Mouse (Mus musculus): ENCODE results near the gene Tmtc1.
A peak's percentile ranks its signal among the peaks of the same experiment; 100 is the strongest.

The Tmtc1 gene

DNA sequence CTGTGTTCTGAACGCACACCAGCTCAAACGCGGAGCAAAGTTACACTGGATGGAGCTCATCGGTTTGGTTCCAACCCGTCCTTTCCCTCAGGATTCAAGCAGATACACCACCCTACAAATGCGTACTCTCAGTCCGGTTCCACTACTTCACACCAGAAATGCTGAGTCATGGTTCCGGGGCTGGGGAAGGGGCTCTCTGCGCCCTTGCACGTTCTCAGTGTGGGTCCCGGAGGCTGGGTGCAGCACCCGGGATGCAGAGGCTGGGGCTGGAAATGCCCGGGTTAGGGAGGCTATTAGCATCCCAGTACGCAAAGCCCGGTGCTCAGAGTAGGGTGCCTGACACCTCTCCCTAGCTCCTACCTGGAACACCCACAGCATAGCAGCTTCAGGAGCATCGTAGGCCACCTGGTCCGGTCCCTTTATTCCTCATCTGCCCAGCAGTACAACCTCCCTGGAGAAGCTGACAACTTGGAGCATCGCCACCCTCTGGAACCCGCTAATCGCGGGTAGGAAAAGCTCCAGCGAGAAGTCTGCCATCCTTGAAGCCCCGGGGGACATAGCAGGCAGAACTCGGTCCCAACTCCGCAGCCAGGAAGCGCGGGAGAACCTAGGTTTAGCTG lies 1.4 kb downstream of the Tmtc1 start:
- H3K9me3 ChIP-seq (ENCODE audit: low read length) = no peaks in the 10 kb centered on the region
- peaks cover 38% of the 10 kb centered on the region for H3K4me1 ChIP-seq (replicated peaks; ENCODE audit: low read depth, low read length)
- H3K4me3 ChIP-seq (replicated peaks; ENCODE audit: low read length) = peak overlapping the region; percentile 90
- no peak for TF ChIP-seq CTCF (conservative IDR thresholded peaks at IDR 0.05; ENCODE audit: low read length)
- no peak for TF ChIP-seq POU5F1 (IDR thresholded peaks at IDR 0.05; ENCODE audit: borderline replicate concordance, low read length)
- no peak for TF ChIP-seq NANOG (IDR thresholded peaks at IDR 0.05; ENCODE audit: borderline replicate concordance, low read length)
- H3K36me3 ChIP-seq (ENCODE audit: insufficient read depth, low read length) = no peaks in the 10 kb centered on the region
- H3K27me3 ChIP-seq (ENCODE audit: insufficient read depth, low read length) = peaks cover 55% of the 10 kb centered on the region

DNA sequence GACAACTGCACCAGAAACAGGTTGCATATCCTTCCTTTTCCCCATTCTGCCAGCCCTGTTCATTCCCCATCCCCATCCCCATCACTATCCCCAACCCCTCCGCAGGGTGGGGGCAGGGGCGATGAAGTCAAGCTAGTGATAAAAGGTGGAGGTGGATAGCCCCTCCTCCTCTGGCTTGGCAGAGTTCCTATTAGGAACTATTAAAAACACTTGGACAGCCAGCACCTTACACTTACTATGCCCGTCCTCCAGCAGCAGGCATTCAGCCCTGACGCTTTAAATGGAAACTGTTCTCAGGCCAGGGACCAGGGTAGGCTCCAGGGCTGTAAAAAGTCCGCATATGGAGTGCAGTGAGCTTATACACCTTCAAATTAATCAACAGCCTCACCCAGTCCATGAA lies 2.3 kb downstream of the Tmtc1 start:
- peak overlapping the region; percentile 90; the same call in 1 of the 2 replicates for H3K4me3 ChIP-seq (replicated peaks; ENCODE audit: low read length)
- peaks cover 38% of the 10 kb centered on the region for H3K4me1 ChIP-seq (replicated peaks; ENCODE audit: low read depth, low read length)
- H3K27me3 ChIP-seq (ENCODE audit: insufficient read depth, low read length) = peaks cover 52% of the 10 kb centered on the region
- H3K9me3 ChIP-seq (ENCODE audit: low read length) = no peaks in the 10 kb centered on the region
- H3K36me3 ChIP-seq (ENCODE audit: insufficient read depth, low read length) = no peaks in the 10 kb centered on the region
- TF ChIP-seq CTCF (conservative IDR thresholded peaks at IDR 0.05; ENCODE audit: low read length) = no peak
- TF ChIP-seq POU5F1 (IDR thresholded peaks at IDR 0.05; ENCODE audit: borderline replicate concordance, low read length) = no peak
- no peak for TF ChIP-seq NANOG (IDR thresholded peaks at IDR 0.05; ENCODE audit: borderline replicate concordance, low read length)

DNA sequence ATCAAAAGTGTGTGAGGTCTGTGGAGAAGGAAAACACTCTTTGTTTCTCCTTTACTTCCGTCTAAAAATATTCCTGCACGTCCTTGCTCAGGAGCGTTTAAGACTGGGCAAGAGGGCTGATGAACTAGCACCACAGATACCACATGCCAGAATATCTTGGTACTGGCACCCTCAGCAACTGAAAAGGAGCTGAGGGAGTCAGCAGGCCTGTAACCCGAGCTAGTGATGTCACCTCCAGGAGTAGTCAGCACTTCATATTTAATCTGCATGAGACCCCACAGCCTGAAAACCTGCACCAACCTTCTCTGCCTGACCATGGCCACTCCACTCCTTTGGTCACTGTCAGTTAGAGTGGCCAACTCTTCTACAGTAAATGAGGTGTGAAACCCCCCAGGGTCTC lies 5.1 kb downstream of the Tmtc1 start:
- peaks cover 34% of the 10 kb centered on the region for H3K4me1 ChIP-seq (replicated peaks; ENCODE audit: low read depth, low read length)
- H3K4me3 ChIP-seq (replicated peaks; ENCODE audit: low read length) = no peak overlapping the region
- H3K27me3 ChIP-seq (ENCODE audit: insufficient read depth, low read length) = peaks cover 25% of the 10 kb centered on the region
- no peak for TF ChIP-seq POU5F1 (IDR thresholded peaks at IDR 0.05; ENCODE audit: borderline replicate concordance, low read length)
- TF ChIP-seq CTCF (conservative IDR thresholded peaks at IDR 0.05; ENCODE audit: low read length) = no peak
- TF ChIP-seq NANOG (IDR thresholded peaks at IDR 0.05; ENCODE audit: borderline replicate concordance, low read length) = no peak
- H3K36me3 ChIP-seq (ENCODE audit: insufficient read depth, low read length) = no peaks in the 10 kb centered on the region
- no peaks in the 10 kb centered on the region for H3K9me3 ChIP-seq (ENCODE audit: low read length)

DNA sequence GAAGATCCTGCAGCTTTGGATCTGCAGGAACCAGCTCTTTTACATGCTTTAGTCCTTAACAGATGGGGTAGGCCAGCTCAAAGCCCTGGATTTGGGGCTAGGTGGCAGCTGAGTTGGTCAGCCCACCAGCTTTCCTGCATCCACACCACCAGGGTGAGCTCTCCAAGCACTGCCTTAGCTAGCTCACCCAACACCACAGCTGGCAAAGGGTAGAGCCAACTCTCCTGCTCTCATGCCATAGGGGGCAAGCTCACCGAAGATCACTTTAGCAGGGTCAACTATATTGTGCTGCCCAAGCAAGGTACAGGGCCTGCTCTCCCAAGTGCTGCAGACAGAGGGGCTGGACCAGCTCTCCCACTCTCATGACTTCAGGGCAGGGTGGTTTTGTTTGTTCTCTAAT lies 6.6 kb downstream of the Tmtc1 start:
- peaks cover 22% of the 10 kb centered on the region for H3K4me1 ChIP-seq (replicated peaks; ENCODE audit: low read depth, low read length)
- H3K27me3 ChIP-seq (ENCODE audit: insufficient read depth, low read length) = peaks cover 11% of the 10 kb centered on the region
- no peak overlapping the region for H3K4me3 ChIP-seq (replicated peaks; ENCODE audit: low read length)
- no peak for TF ChIP-seq CTCF (conservative IDR thresholded peaks at IDR 0.05; ENCODE audit: low read length)
- no peak for TF ChIP-seq NANOG (IDR thresholded peaks at IDR 0.05; ENCODE audit: borderline replicate concordance, low read length)
- TF ChIP-seq POU5F1 (IDR thresholded peaks at IDR 0.05; ENCODE audit: borderline replicate concordance, low read length) = no peak
- no peaks in the 10 kb centered on the region for H3K9me3 ChIP-seq (ENCODE audit: low read length)
- no peaks in the 10 kb centered on the region for H3K36me3 ChIP-seq (ENCODE audit: insufficient read depth, low read length)

DNA sequence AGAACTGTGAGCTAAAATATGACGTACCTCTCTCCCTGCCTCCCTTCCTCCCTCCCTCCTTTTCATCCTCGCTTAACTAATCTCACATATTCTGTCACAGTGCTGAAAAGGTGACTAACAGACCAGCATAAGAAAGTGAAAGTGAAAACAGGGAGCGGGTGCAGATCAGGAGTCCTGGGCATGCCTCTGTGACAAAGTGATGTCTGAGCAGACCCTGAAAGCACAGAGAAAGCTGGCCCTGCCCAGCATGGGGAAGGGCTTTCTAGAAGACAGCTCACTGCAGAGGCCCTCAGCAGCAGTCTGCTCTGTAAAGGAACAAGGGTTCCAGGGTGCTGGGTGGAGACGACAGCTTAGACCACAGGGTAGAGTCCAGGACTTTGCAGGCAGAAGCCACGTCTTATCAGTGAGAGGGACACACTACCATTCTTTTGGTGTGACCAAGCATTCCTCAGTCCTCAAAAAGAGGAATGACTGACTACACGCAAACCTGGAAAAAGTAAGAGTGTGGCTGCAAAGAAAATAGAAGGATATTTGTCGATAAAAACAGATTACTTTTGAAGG lies 7.7 kb downstream of the Tmtc1 start:
- TF ChIP-seq POU5F1 (IDR thresholded peaks at IDR 0.05; ENCODE audit: borderline replicate concordance, low read length) (no peak), CTCF (conservative IDR thresholded peaks at IDR 0.05; ENCODE audit: low read length) (no peak), NANOG (IDR thresholded peaks at IDR 0.05; ENCODE audit: borderline replicate concordance, low read length) (no peak)
- Histone ChIP-seq H3K27me3 (ENCODE audit: insufficient read depth, low read length) (peaks cover 2% of the 10 kb centered on the region; the same call in 1 of the 2 replicates), H3K9me3 (ENCODE audit: low read length) (no peaks in the 10 kb centered on the region), H3K4me3 (replicated peaks; ENCODE audit: low read length) (no peak overlapping the region), H3K4me1 (replicated peaks; ENCODE audit: low read depth, low read length) (peaks cover 11% of the 10 kb centered on the region), H3K36me3 (ENCODE audit: insufficient read depth, low read length) (no peaks in the 10 kb centered on the region)

DNA sequence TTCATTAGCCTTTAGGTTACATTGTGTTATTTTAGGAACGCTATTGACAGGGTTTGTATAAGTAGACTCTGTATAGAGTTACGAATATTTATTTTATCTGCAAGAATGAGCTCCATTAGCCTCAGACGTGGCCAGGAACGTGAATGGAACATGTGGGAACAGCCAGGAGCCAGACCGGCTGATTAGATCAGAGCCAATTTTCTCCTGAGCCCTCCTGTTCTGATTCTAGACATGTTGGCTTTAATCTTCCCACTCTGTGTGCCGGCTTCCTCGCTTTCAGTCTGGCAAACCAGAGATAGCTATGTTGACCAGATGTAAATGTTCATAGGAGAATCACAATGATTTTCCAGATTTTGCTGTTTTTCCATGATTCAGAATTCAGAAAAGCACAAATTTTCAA lies 22.6 kb downstream of the Tmtc1 start:
- Histone ChIP-seq H3K36me3 (ENCODE audit: insufficient read depth, low read length) (no peaks in the 10 kb centered on the region), H3K27me3 (ENCODE audit: insufficient read depth, low read length) (no peaks in the 10 kb centered on the region), H3K4me3 (replicated peaks; ENCODE audit: low read length) (no peak overlapping the region), H3K4me1 (replicated peaks; ENCODE audit: low read depth, low read length) (no peaks in the 10 kb centered on the region), H3K9me3 (ENCODE audit: low read length) (no peaks in the 10 kb centered on the region)
- no peak for TF ChIP-seq NANOG (IDR thresholded peaks at IDR 0.05; ENCODE audit: borderline replicate concordance, low read length)
- TF ChIP-seq POU5F1 (IDR thresholded peaks at IDR 0.05; ENCODE audit: borderline replicate concordance, low read length) = no peak
- TF ChIP-seq CTCF (conservative IDR thresholded peaks at IDR 0.05; ENCODE audit: low read length) = no peak

DNA sequence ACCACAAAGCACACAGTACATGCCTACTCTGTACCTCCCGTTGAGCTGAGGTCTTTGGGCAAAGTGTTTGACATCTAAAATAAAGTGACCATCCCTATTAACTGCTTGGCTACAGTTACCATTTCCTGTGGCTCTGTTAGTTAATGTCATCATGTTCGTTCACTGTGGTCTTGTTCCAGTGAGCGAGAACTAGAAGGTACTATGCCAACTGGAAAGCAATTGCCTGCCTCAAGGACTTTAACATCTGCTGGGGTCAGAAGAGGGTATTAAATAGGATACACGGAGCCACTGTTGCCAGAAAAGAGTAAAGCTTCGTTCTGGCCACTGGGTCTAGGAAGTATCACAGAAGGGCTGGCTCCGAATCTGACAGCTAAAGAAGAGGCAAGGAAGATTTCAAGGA lies 23.8 kb downstream of the Tmtc1 start:
- H3K36me3 ChIP-seq (ENCODE audit: insufficient read depth, low read length) = no peaks in the 10 kb centered on the region
- no peak for TF ChIP-seq NANOG (IDR thresholded peaks at IDR 0.05; ENCODE audit: borderline replicate concordance, low read length)
- TF ChIP-seq CTCF (conservative IDR thresholded peaks at IDR 0.05; ENCODE audit: low read length) = no peak
- no peak for TF ChIP-seq POU5F1 (IDR thresholded peaks at IDR 0.05; ENCODE audit: borderline replicate concordance, low read length)

DNA sequence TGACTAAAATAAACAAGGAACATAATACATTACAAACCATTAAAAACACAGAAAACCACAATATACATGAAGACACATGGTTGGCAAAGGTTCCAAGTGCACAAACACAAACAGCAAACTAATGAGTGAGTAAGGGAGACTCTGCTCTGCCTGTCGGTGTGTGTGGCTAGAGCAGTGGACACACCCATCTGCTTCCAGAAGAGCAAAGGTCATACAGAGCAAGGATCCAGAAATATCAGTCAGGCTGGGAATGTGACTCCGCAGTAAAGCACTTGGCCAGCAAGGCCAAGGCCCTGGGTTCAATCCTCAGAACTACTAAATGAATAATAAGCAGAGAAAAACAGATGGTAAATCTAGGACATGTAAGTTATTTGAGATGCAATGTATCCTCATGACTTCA lies 27.6 kb downstream of the Tmtc1 start:
- Histone ChIP-seq H3K4me1 (replicated peaks; ENCODE audit: low read depth, low read length) (no peaks in the 10 kb centered on the region), H3K27me3 (ENCODE audit: insufficient read depth, low read length) (no peaks in the 10 kb centered on the region), H3K36me3 (ENCODE audit: insufficient read depth, low read length) (no peaks in the 10 kb centered on the region), H3K4me3 (replicated peaks; ENCODE audit: low read length) (no peak overlapping the region), H3K9me3 (ENCODE audit: low read length) (no peaks in the 10 kb centered on the region)
- TF ChIP-seq CTCF (conservative IDR thresholded peaks at IDR 0.05; ENCODE audit: low read length) = no peak
- no peak for TF ChIP-seq NANOG (IDR thresholded peaks at IDR 0.05; ENCODE audit: borderline replicate concordance, low read length)
- no peak for TF ChIP-seq POU5F1 (IDR thresholded peaks at IDR 0.05; ENCODE audit: borderline replicate concordance, low read length)

More for the DNA sequence above, 23.8 kb downstream of the Tmtc1 start:
- no peaks in the 10 kb centered on the region for H3K4me1 ChIP-seq (replicated peaks; ENCODE audit: low read depth, low read length)
- H3K4me3 ChIP-seq (replicated peaks; ENCODE audit: low read length) = no peak overlapping the region
- no peaks in the 10 kb centered on the region for H3K27me3 ChIP-seq (ENCODE audit: insufficient read depth, low read length)
- no peaks in the 10 kb centered on the region for H3K9me3 ChIP-seq (ENCODE audit: low read length)

DNA sequence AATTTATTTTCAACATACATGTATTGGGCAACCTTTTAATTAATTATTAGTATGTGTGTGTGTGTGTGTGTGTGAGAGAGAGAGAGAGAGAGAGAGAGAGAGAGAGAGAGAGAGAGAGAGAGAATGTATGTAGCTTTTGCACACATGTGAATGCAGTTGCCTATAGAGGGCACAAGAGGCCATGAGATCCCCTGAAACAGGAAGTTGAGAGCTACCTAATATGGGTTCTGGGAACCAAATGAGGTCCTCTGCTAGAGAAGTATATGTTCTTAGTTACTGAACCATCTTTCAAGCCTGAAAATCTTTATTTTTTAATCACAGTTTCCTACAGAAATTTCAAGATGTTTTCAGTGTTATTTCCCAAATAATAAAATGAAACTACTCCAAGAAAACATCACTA lies 30.6 kb downstream of the Tmtc1 start:
- TF ChIP-seq CTCF (conservative IDR thresholded peaks at IDR 0.05; ENCODE audit: low read length) = no peak
- no peak for TF ChIP-seq POU5F1 (IDR thresholded peaks at IDR 0.05; ENCODE audit: borderline replicate concordance, low read length)
- no peak for TF ChIP-seq NANOG (IDR thresholded peaks at IDR 0.05; ENCODE audit: borderline replicate concordance, low read length)
- Histone ChIP-seq H3K4me3 (replicated peaks; ENCODE audit: low read length) (no peak overlapping the region), H3K36me3 (ENCODE audit: insufficient read depth, low read length) (no peaks in the 10 kb centered on the region), H3K27me3 (ENCODE audit: insufficient read depth, low read length) (no peaks in the 10 kb centered on the region), H3K4me1 (replicated peaks; ENCODE audit: low read depth, low read length) (no peaks in the 10 kb centered on the region), H3K9me3 (ENCODE audit: low read length) (no peaks in the 10 kb centered on the region)

All from E14TG2a.4 (cell line).